Mouse (Mus musculus) liver, embryonic 14.5 days (tissue): ENCODE measurements at regions not wholly inside any gene's neighbourhood (a gene's known extent, or its start where the extent isn't known, plus 50 kb on each side); places are given as distances from the start of the nearest gene placed in this dataset.

ENCODE experiments used
- ATAC-seq: fragments of 200-750 bp; cut with Nextera tagmentation; 2 replicates; pipeline ENCODE4 v1.8.0; 2017; ENCODE audit warnings: moderate number of reproducible peaks, mild to moderate bottlenecking, moderate library complexity; ENCODE audit not compliant: insufficient read depth
- DNase-seq, 3 experiments: peaks; one replicate each; pipeline ENCODE4 v3.0.0-alpha.2; 2012 to 2013; ENCODE audit warnings: low read depth in 3 of 3, low spot score in 3 of 3
- H3K27ac ChIP-seq: fragments of 300-500 bp; sonication (generic); 2 replicates; pipeline ENCODE4 v1.5.1; 2014; ENCODE audit warnings: moderate library complexity, mild to moderate bottlenecking, control low read depth, inconsistent platforms
- H3K27me3 ChIP-seq: fragments of 300-500 bp; sonication (generic); 2 replicates; pipeline ENCODE4 v1.6.1; 2014; ENCODE audit warnings: mild to moderate bottlenecking, low read length, moderate library complexity; ENCODE audit not compliant: control insufficient read depth, insufficient read depth
- H3K36me3 ChIP-seq: fragments of 300-500 bp; sonication (generic); replicated peaks from 2 replicates; pipeline ENCODE4 v1.6.1; 2014; ENCODE audit warnings: low read depth; ENCODE audit not compliant: control insufficient read depth, insufficient read depth
- H3K4me1 ChIP-seq, 2 experiments: fragments of 200-500 bp in 1 of 2; fragments of 300-500 bp in 1 of 2; sonication (generic) in 1 of 2; replicated peaks; 2 replicates each; pipeline ENCODE4 v1.6.1; 2012 to 2014; ENCODE audit warnings: antibody characterized with exemption in 1 of 2, inconsistent platforms in 1 of 2, low read length in 1 of 2; ENCODE audit not compliant: control insufficient read depth in 2 of 2, insufficient read depth in 2 of 2
- H3K4me2 ChIP-seq: fragments of 300-500 bp; sonication (generic); 2 replicates; pipeline ENCODE4 v1.6.1; 2014; ENCODE audit warnings: low read depth, mild to moderate bottlenecking, control low read depth, moderate library complexity
- H3K4me3 ChIP-seq, 2 experiments: fragments of 200-500 bp in 1 of 2; fragments of 300-500 bp in 1 of 2; sonication (generic) in 1 of 2; 2 replicates each; pipeline ENCODE4 v1.5.1; 2012 to 2014; ENCODE audit warnings: low read depth in 2 of 2, low read length in 2 of 2, mild to moderate bottlenecking in 2 of 2, control low read depth in 1 of 2, inconsistent platforms in 1 of 2, moderate library complexity in 1 of 2; ENCODE audit not compliant: insufficient read depth in 1 of 2
- H3K9ac ChIP-seq: fragments of 300-500 bp; sonication (generic); replicated peaks from 2 replicates; pipeline ENCODE4 v1.6.1; 2014; ENCODE audit warnings: mild to moderate bottlenecking, control low read depth, moderate library complexity
- H3K9me3 ChIP-seq: fragments of 300-500 bp; sonication (generic); 2 replicates; pipeline ENCODE4 v1.6.1; 2016; ENCODE audit warnings: low read length, mixed read lengths; ENCODE audit not compliant: control insufficient read depth
- CTCF ChIP-seq: IDR thresholded peaks from 2 replicates; pipeline ENCODE4 v1.5.1; 2016; ENCODE audit warnings: antibody characterized with exemption, low read depth, control low read depth
- EP300 ChIP-seq: IDR thresholded peaks from 2 replicates; pipeline ENCODE4 v1.6.1; 2016; ENCODE audit warnings: antibody characterized with exemption, low read depth
- WGBS: fragments of 180-500 bp; shearing (Covaris S2); extraction: QIAGEN DNeasy Blood & Tissue Kit; methylation state at CpG from one replicate; pipeline ENCODE4 v1.1.7; 2014; ENCODE audit not compliant: insufficient replicate concordance; 5-methylcytosine and 5-hydroxymethylcytosine counted together

GRCm38 (mm10) chr1:186354742-186355141 is 237.6 kb upstream of the Lyplal1 start:
- TF ChIP-seq CTCF: no peak
- no peak for TF ChIP-seq EP300
- no peaks in the 10 kb centered on the region for H3K27me3 ChIP-seq
- H3K4me2 ChIP-seq: no peak overlapping the region
- no peak overlapping the region for H3K27ac ChIP-seq
- no peaks in the 10 kb centered on the region for H3K36me3 ChIP-seq
- 51% methylated on average over 6 of the region's 6 CpGs for WGBS
- H3K9me3 ChIP-seq: no peaks in the 10 kb centered on the region
- DNase-seq (no peak), ATAC-seq (no peak)
- H3K9ac ChIP-seq: no peak overlapping the region
- no peaks in the 10 kb centered on the region for H3K4me1 ChIP-seq
- no peak overlapping the region for H3K4me3 ChIP-seq

GRCm38 (mm10) chr1:186354072-186354471 is 237.0 kb upstream of the Lyplal1 start:
- H3K9me3 ChIP-seq: no peaks in the 10 kb centered on the region
- H3K4me1 ChIP-seq: no peaks in the 10 kb centered on the region
- H3K27me3 ChIP-seq: no peaks in the 10 kb centered on the region
- DNase-seq (no peak), ATAC-seq (no peak)
- no peak overlapping the region for H3K4me3 ChIP-seq
- no peaks in the 10 kb centered on the region for H3K36me3 ChIP-seq
- no peak overlapping the region for H3K9ac ChIP-seq
- H3K27ac ChIP-seq: no peak overlapping the region
- TF ChIP-seq EP300: no peak
- TF ChIP-seq CTCF: no peak
- no peak overlapping the region for H3K4me2 ChIP-seq

- ATAC-seq (no peak), DNase-seq (no peak)
- Histone ChIP-seq H3K9ac (no peak overlapping the region), H3K9me3 (no peaks in the 10 kb centered on the region), H3K4me2 (no peak overlapping the region), H3K36me3 (no peaks in the 10 kb centered on the region), H3K4me1 (no peaks in the 10 kb centered on the region), H3K4me3 (no peak overlapping the region), H3K27ac (no peak overlapping the region), H3K27me3 (no peaks in the 10 kb centered on the region)
- 57% methylated on average over 4 of the region's 4 CpGs for WGBS
- no peak for TF ChIP-seq CTCF
- TF ChIP-seq EP300: no peak
These were observed 233.3 kb upstream of the Lyplal1 start for GRCm38 (mm10) chr1:186350381-186350780.

DNA sequence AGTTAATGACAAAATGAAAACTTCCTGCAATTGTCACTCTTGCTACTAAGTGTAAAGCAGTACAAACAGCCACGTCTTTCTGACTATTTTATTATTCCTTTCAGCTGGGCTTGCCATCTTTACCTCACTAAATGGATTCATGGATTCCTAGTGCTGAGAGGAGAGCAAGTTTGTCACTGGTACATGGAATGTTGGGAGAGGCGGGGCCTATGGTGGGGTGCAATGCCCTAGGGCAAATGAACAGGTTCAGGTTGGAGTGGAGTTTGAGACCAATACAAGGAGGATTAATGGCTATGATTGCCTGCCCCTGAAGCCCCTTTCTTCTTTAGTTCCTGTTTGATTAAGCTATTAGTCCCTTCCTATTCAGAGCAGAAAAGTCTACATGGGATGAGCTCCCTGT is 232.9 kb upstream of the Lyplal1 start:
- 33% methylated on average over 2 of the region's 2 CpGs for WGBS
- Histone ChIP-seq H3K36me3 (no peaks in the 10 kb centered on the region), H3K4me2 (no peak overlapping the region), H3K27me3 (no peaks in the 10 kb centered on the region), H3K4me3 (no peak overlapping the region), H3K27ac (no peak overlapping the region), H3K9me3 (no peaks in the 10 kb centered on the region), H3K9ac (no peak overlapping the region), H3K4me1 (no peaks in the 10 kb centered on the region)
- no peak for TF ChIP-seq EP300
- TF ChIP-seq CTCF: no peak
- ATAC-seq (no peak), DNase-seq (no peak)

DNA sequence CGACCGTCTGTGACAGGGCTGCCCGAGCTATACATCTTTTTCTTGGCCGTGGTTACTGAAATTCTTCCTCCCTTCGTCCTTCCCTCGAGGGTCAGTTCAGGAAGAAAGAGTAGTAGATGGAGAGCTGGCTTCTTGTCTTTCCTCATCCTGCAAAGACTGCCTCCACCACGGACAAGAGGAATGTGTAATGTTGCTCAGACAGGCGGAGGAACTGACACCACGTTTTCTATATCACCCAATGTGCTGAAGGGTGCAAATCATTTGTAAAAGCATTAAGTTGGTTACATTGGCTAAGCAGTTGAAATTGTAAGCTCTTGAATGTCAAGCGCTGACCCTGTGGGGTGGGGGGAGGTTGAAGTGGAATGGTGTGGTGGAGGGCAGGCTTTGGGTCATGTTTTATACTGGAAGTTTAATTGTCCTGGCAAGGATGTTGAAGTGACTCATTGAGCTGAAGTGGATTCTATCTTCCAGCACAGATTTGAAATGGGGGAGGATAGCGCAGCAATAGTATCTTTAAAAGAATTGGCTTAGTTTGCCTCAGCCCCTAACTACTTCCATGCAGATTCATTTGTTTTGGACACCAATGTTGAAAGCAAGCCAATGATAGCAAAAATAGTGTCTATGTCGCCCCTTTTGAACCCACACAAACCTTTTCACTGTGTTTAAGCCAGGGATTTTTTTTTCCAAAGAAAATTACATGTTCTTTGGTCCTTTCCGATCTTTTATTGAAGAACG is 230.5 kb upstream of the Lyplal1 start:
- Histone ChIP-seq H3K4me1 (no peaks in the 10 kb centered on the region), H3K9me3 (no peaks in the 10 kb centered on the region), H3K4me2 (no peak overlapping the region), H3K27me3 (no peaks in the 10 kb centered on the region), H3K4me3 (no peak overlapping the region), H3K9ac (no peak overlapping the region), H3K27ac (no peak overlapping the region), H3K36me3 (no peaks in the 10 kb centered on the region)
- no peak for ATAC-seq
- TF ChIP-seq EP300 (no peak), CTCF (no peak)
- no peak for DNase-seq
- 49% methylated on average over 14 of the region's 14 CpGs for WGBS
